In the genomic region with DNA sequence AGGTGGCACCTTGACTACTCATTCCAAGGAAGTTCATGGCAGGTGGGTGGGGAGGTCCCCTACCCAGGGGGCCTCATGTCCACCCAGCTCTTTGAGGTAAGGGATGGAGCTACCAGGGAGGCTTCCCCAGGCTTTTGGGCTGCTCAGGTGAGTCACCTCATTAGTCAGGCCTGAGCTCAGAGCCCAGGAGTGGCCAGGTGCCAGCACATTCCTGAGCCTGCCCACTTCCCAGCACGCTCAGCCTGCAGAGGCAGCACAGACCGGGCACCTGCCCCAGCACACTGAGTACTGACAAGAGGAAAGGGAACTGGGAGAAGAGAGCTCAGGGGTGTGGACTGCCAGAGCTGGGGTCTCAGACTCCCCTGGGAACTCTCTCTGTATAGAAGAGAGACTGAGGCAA, we compare ENCODE assay signal across 12 mouse cellular contexts. TPM values are rescaled to one million over a fixed set of nuclear protein-coding genes. Genes with fewer than 3 reads are reported as not detected.
A peak's percentile ranks its signal among the peaks of the same experiment; 100 is the strongest.
DNase-seq lines count a peak whose midpoint lies in the region; ATAC-seq and TF ChIP-seq lines count a peak whose summit lies in the region.
"Had no signal": no experiment of that assay in that cellular context is flagged by ENCODE, and none has a peak within 500 bp of the region (broad histone marks: within the 10 kb centered on the region; RNA-seq: fewer than 3 reads in every experiment).

No protein-coding gene starts in this region.

- ATAC-seq in kidney, postnatal 0 days (replicated peaks; ENCODE audit: low FRiP score, low read depth), result peak; percentile 53
- ATAC-seq in monocyte, adult 5-6 weeks (replicated peaks; ENCODE audit: insufficient number of reproducible peaks, low FRiP score, low TSS enrichment, poor library complexity, severe bottlenecking), result no peak

- peak; percentile 28 for DNase-seq in cerebellum, adult 11 months
- DNase-seq in cerebellum, postnatal 4 days (ENCODE audit: low spot score in 2 of 2), result no peak
- DNase-seq in cerebellum, postnatal 10 days, result peak; percentile 47 to 54
- no peak for DNase-seq in kidney, postnatal 0 days (ENCODE audit: low spot score)
- DNase-seq in lung, postnatal 4 days, result peak; percentile 77 to 88
- no peak for DNase-seq in left cerebral cortex, adult 2 months (ENCODE audit: extremely low spot score in 1 of 2, low spot score in 2 of 2)
- DNase-seq in heart, adult 8-10 months (ENCODE audit: low spot score), result no peak
- DNase-seq: layer of hippocampus, adult 9-11 months; liver, embryonic 13.5 days had no signal

- H3K27ac ChIP-seq in kidney, postnatal 0 days, result peak overlapping the region; percentile 79
- H3K27ac ChIP-seq in left cerebral cortex, adult 2 months, result no peak overlapping the region
- H3K27ac ChIP-seq: heart, embryonic 15.5 days; liver, embryonic 13.5 days had no signal

- no peak overlapping the region for H3K9ac ChIP-seq in kidney, postnatal 0 days (ENCODE audit: low read depth, low read length)
- H3K9ac ChIP-seq: heart, embryonic 15.5 days; liver, embryonic 13.5 days had no signal

- no peaks in the 10 kb centered on the region for H3K9me3 ChIP-seq in kidney, postnatal 0 days (replicated peaks; ENCODE audit: low read length)
- H3K9me3 ChIP-seq: heart, embryonic 15.5 days; liver, embryonic 13.5 days had no signal

- TF ChIP-seq CTCF in kidney, postnatal 0 days (IDR thresholded peaks at IDR 0.05; ENCODE audit: low read depth), result peak; percentile 27; the same call in 1 of the 2 replicates
- no peak for TF ChIP-seq CTCF in left cerebral cortex, adult 2 months (IDR thresholded peaks at IDR 0.05)

- 55% methylated on average over 2 of the region's 2 CpGs for WGBS in kidney, postnatal 0 days

- no peaks in the 10 kb centered on the region for H3K27me3 ChIP-seq in kidney, postnatal 0 days (ENCODE audit: insufficient read depth, low read length)
- H3K27me3 ChIP-seq: heart, embryonic 15.5 days; liver, embryonic 13.5 days had no signal

- H3K36me3 ChIP-seq in kidney, postnatal 0 days (ENCODE audit: insufficient read depth, low read length), result 0 out of 2 replicates have a peak, but pooled peaks cover 2% of the 10 kb centered on the region
- H3K36me3 ChIP-seq: heart, embryonic 15.5 days; liver, embryonic 13.5 days had no signal

- H3K4me3 ChIP-seq in kidney, postnatal 0 days (replicated peaks; ENCODE audit: low read depth, low read length), result no peak overlapping the region
- no peak overlapping the region for H3K4me3 ChIP-seq in left cerebral cortex, adult 2 months
- H3K4me3 ChIP-seq: heart, embryonic 15.5 days; liver, embryonic 13.5 days; myocyte had no signal

- no peak overlapping the region for H3K4me2 ChIP-seq in kidney, postnatal 0 days (ENCODE audit: low read length)
- H3K4me2 ChIP-seq: heart, embryonic 15.5 days; liver, embryonic 13.5 days had no signal

- peaks cover 39% of the 10 kb centered on the region for H3K4me1 ChIP-seq in kidney, postnatal 0 days (replicated peaks; ENCODE audit: insufficient read depth, low read length)

- intact Hi-C loops in left cerebral cortex, adult 2 months (cut with DNase I), result no loop called here

RNA-seq across cellular contexts. Expression of gene Col18a1, which starts 24.0 kb away (rescaled TPM):
- 178 and 197 TPM in 2 replicates for polyA plus RNA-seq in kidney, postnatal 0 days (2015; fragmentation: Nextera tagmentation; extraction: Ambion mirVana)
- not detected in 3 replicates for total RNA-seq in monocyte, adult 5-6 weeks (2017)
- 1 to 10 TPM; 3.6 to 3.8 TPM for total RNA-seq in left cerebral cortex, adult 2 months (2021)
- 1 to 10 TPM; 5.5 to 9.3 (median 7.7) TPM for total RNA-seq in heart, adult 8-10 months (2022)

Comparison
In these comparisons a context has a peak if more than half of its experiments do, and no peak if none do; other contexts are left out.
1. DNase-seq: peak in cerebellum, adult 11 months (single experiment), cerebellum, postnatal 10 days (2 of 2) and lung, postnatal 4 days (2 of 2); none in cerebellum, postnatal 4 days (0 of 2), kidney, postnatal 0 days (single experiment), left cerebral cortex, adult 2 months (0 of 2) and heart, adult 8-10 months (single experiment).